Mouse (Mus musculus): ENCODE data around the gene Mgat2.

Mgat2 gene

DNA sequence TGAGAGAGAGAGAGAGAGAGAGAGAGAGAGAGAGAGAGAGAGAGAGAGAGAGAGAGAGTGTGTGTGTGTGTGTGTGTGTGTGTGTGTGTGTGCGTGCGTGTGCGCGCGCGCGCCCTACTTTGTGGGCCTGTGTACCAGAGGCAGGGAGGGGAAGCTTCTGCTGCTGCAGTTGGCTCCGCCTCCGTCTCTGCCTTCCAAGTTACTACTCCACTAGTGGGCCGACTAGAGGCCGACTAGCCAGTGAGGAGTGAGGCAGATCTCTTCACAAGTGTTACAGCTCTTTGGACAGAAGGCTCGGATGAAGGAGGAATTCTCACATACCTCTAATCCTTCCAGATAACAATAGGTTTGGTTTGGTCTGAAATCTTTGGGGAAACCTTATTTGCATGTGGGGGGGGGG is 4.6 kb upstream of the Mgat2 start:
- DNase-seq: peak; percentile 22

- DNase-seq: no peak
Measured at GRCm38 (mm10) chr12:69181800-69182199, 2.2 kb upstream of the Mgat2 start.

- DNase-seq: peak; percentile 76
Measured at GRCm38 (mm10) chr12:69184342-69185295, 662 bp downstream of the Mgat2 start.

DNA sequence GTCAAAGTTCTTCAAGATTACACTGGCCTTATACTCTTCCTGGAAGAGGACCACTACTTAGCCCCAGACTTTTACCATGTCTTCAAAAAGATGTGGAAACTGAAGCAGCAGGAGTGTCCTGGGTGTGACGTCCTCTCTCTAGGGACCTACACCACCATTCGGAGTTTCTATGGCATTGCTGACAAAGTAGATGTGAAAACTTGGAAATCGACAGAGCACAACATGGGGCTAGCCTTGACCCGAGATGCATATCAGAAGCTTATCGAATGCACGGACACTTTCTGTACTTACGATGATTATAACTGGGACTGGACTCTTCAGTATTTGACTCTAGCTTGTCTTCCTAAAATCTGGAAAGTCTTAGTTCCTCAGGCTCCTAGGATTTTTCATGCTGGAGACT is 1.4 kb downstream of the Mgat2 start:
- no peak for DNase-seq

GRCm38 (mm10) chr12:69186811-69187471 is 3.0 kb downstream of the Mgat2 start:
- DNase-seq: peak; percentile 26

DNA sequence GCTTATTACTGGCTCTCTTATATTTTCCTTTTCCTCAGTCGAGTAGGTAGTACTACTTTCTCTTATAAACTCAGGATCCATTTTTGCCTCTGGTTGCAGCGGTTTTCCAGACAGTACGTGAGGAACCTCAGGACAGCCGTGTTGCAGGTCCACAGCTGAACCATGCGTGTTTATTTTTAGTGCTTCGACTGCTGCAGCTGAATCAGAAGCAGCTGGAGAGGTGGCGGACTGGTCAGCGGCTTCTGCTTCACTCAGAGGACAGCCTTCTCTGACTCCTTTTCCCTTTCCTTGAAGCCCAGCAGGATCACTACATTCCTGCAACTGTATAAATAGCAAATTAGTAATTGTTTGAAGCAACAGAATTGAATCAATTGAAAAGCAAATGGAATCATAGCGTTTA is 6.1 kb downstream of the Mgat2 start:
- DNase-seq: no peak

GRCm38 (mm10) chr12:69190522-69190921 is 6.6 kb downstream of the Mgat2 start:
- DNase-seq: no peak

- DNase-seq: no peak
Measured at GRCm38 (mm10) chr12:69191396-69191795, 7.4 kb downstream of the Mgat2 start.

- DNase-seq: no peak
Measured at GRCm38 (mm10) chr12:69192637-69193036, 8.7 kb downstream of the Mgat2 start.

GRCm38 (mm10) chr12:69196444-69197377 is 12.8 kb downstream of the Mgat2 start, which contains the start of gene Gm49383:
Gene Gm49383 (minus strand): TSS chr12:69197104.
- DNase-seq: peak; percentile 85

DNA sequence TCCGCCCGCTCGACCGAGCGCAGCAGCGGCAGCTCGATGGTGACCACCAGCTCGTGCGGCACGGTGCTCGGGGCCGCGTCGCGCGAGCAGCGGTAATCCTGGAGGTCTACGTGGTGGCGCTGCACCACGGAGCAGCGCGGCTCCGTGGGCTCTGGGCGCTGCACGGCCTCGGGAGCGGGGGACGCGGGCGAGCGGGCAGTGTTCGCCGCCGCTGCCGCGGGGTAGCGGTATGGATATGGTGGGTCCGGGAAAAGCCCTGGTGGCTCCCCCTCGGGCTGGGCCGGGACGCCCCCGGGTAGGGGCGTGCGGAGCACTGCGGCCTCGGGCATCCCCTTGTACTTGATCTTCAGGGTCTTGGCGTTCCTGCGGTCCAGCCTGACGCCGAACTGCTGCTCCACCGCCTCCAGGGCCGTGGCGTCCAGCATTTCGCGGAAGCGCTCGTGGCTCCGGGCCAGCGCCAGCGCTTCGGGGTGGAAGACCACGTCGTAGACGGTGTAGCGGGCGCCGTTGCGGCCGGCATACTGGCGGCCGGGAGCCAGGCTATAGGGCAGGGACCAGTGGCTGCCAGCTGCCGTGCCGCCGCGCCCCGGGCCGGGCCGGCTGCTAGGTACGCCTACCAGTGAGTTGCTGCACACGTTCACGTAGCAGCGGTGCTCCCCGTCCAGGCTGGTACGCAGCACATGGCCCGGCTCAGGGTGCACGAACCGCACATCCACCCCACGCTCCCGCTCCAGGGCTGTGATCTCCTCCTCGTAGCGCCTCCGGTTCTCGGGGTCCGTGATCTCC is 13.6 kb downstream of the Mgat2 start:
- peak; percentile 80 for DNase-seq

GRCm38 (mm10) chr12:69198164-69198535 is 14.2 kb downstream of the Mgat2 start, which contains the start of gene Dnaaf2:
Gene Dnaaf2 (minus strand): TSS chr12:69198429.
- DNase-seq: peak; percentile 89

- DNase-seq: no peak
Measured at GRCm38 (mm10) chr12:69198985-69199384, 15.0 kb downstream of the Mgat2 start.

DNA sequence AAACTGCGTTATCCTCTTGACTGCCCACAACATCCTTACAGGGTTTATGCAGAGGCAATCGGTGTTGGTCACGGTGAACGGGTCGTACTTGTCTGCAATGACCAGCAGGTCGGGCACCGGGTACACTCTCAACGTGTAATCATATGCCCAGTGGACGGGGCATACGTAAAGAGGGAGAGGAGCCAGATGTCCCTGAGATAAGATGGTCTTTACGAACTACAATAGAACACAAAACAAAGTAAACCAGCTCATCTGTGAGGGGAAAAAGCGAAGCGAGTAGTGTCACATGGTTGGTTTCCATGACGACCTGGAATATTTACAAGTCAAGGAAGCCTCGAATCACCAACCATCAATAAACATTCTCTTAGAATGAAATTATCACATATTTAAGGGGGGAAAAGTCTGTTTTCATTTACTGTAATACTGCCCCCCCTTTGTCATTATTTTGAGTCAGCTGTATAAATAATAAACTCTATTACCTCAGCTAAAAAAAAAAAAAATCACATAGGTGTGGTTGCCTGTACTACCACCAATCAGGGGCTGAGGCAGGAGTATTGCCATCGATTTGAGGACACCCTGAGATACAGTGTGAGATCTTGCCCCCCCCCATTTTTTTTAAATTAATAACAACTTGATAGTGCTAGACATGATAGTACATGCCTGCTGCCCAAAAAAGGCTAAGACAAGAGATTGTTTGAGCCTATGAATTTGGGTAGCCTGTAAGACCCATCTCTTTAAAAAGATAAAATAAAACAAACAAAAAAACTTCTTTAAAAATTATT is 20.3 kb downstream of the Mgat2 start, which contains the start of gene Gm49384:
Gm49384 (minus strand) TSS at position 216 of the 782 bp plus-strand sequence.
- no peak for DNase-seq

- no peak for DNase-seq
Measured at GRCm38 (mm10) chr12:69207396-69207795, 23.4 kb downstream of the Mgat2 start.

DNA sequence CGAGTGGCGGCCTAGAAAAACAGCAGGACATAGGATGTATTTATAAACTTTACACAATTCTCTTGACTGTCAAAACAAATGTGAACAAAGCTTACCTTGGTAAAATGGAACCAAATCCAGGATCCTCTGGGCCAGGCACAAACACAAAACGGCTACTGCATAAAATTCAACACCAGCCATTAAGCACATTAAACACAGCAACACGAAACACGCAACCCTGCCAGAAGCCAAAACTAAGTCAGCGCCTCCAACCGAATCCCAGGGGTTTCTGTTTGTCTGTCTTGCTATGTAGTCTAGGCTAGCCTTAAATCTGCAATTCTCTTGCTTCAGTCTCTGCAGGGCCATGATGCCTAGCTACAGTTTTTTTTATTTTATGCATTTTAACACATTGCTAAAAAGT is 24.0 kb downstream of the Mgat2 start:
- no peak for DNase-seq

DNA sequence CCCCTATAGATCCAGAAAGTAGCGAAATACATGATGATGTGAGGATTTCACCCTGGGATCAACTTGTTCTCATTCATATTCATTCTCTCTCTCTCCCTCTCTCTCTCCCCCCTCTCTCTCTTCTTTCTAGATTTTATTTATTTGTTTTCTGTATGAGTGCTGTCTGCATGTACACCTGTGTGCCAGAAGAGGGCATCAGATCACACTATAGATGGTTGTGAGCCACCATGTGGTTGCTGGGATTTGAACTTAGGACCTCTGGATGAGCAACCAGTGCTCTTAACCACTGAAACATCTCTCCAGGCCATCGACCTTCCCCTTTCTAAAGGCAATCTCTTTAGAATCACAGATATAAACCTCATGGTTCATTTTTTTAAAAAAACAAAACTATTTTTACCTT is 24.6 kb downstream of the Mgat2 start:
- no peak for DNase-seq

GRCm38 (mm10) chr12:69210056-69210979 is 26.4 kb downstream of the Mgat2 start:
- DNase-seq: no peak

DNA sequence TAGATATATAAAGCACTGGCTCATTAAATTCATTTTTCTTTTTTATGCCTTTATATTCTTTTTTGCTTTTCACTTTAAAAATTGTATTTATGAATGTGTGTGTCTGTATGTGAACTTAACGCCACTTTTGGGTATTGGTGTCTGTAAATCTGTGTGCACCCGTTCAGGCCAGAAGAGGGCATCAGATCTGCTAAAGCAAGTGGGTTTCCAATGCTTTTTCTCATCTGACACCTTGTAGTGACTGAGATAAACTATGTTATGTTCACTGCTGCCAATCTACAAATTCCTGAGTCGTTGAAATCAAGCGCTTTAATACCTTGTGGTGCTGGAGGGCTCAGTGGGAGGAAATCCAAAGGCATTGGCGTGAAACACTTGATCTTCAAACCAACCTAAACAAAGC is 27.1 kb downstream of the Mgat2 start:
- DNase-seq: peak; percentile 34
